Mouse (Mus musculus) CD4-positive naive resting alpha-beta T cell, adult 57 days (primary cell): ENCODE measurements around the gene Rhou. TPM values are rescaled to one million over a fixed set of nuclear protein-coding genes. Genes with fewer than 3 reads are reported as not detected.

ENCODE experiments used
- total RNA-seq: library from RNA; stranded (reverse); gene quantifications from one replicate; pipeline ENCODE4 v1.2.4, GENCODE M21; 2023

The Rhou gene
- total RNA-seq: 0.27 TPM

GRCm38 (mm10) chr8:123653308-123653993, at the start of gene Rhou:
Gene Rhou (plus strand): TSS chr8:123653929.

Other genes starting within 250 kb of the Rhou start
- gene Mc1r, start 246.8 kb upstream of the Rhou start, total RNA-seq: 0.21 TPM
- gene Tubb3, start 242.5 kb upstream of the Rhou start, total RNA-seq: 0.30 TPM
- 7.9 TPM for gene Def8, start 230.4 kb upstream of the Rhou start, total RNA-seq
- 46.9 TPM for gene Afg3l1, start 176.0 kb upstream of the Rhou start, total RNA-seq
- gene Dbndd1, start 138.5 kb upstream of the Rhou start, total RNA-seq: not detected
- gene Gas8, start 135.1 kb upstream of the Rhou start, total RNA-seq: 3.9 TPM
- gene Rab4a, start 152.1 kb downstream of the Rhou start, total RNA-seq: 3.5 TPM
- 23.4 TPM for gene Ccsap, start 206.3 kb downstream of the Rhou start, total RNA-seq
- 0.68 TPM for gene Acta1, start 240.8 kb downstream of the Rhou start, total RNA-seq